Mouse (Mus musculus): ENCODE measurements around the gene Serpinb1a.

GRCm38 (mm10) chr13:32896931-32897330, 45.9 kb upstream of the Serpinb1a start:
- TF ChIP-seq POLR2A (IDR thresholded peaks at IDR 0.05; ENCODE audit: low read depth, low read length) (no peak), CTCF (IDR thresholded peaks at IDR 0.05; ENCODE audit: borderline replicate concordance, insufficient read depth, low read length) (no peak)

Measured in embryonic fibroblast, embryonic 13.5 days (primary cell).